Mouse (Mus musculus): ENCODE data around the gene Srd5a1. TPM values are rescaled to one million over a fixed set of nuclear protein-coding genes. Genes with fewer than 3 reads are reported as not detected.

Srd5a1 gene
- polyA plus RNA-seq, 1 experiment, result 7.4 TPM

DNA sequence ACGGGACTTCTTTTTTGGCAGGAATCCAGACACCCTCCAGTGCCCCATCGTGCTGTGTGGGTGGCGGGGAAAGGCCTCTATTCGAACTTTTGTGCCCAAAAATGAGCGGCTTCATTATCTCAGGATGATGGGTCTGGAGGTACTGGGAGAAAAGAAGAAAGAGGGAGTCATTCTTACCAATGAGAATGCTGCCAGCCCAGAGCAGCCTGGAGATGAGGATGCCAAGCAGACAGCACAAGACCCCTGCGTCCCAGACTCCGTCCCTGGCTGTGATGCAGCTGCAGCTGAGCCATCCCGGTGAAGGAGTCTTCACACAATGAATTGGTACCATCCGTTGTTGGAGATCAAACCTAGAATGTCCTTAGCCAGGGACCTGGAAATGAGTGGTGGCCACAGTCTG lies 22.3 kb upstream of the Srd5a1 start:
- no peak for TF ChIP-seq CTCF (IDR thresholded peaks at IDR 0.05; ENCODE audit: low read depth, low read length)
- no peak for TF ChIP-seq EP300 (IDR thresholded peaks at IDR 0.05; ENCODE audit: insufficient read depth, low read depth, low read length)
- TF ChIP-seq POLR2A (IDR thresholded peaks at IDR 0.05; ENCODE audit: insufficient read depth, low read length), result no peak
- H3K9ac ChIP-seq (ENCODE audit: low read depth, poor library complexity, severe bottlenecking), result no peak overlapping the region
- H3K4me3 ChIP-seq (ENCODE audit: low read depth, low read length), result no peak overlapping the region
- no peaks in the 10 kb centered on the region for H3K27me3 ChIP-seq (ENCODE audit: control insufficient read depth, insufficient read depth, low read length, poor library complexity, severe bottlenecking)
- no peaks in the 10 kb centered on the region for H3K4me1 ChIP-seq (ENCODE audit: control insufficient read depth, insufficient read depth, low read length)
- peaks cover 79% of the 10 kb centered on the region for H3K36me3 ChIP-seq (ENCODE audit: control insufficient read depth, insufficient read depth, low read length, poor library complexity, severe bottlenecking)
- H3K27ac ChIP-seq (ENCODE audit: insufficient read depth, low read length), result no peak overlapping the region
- no peaks in the 10 kb centered on the region for H3K9me3 ChIP-seq (replicated peaks; ENCODE audit: control insufficient read depth, insufficient read depth, low read length, poor library complexity, severe bottlenecking)

DNA sequence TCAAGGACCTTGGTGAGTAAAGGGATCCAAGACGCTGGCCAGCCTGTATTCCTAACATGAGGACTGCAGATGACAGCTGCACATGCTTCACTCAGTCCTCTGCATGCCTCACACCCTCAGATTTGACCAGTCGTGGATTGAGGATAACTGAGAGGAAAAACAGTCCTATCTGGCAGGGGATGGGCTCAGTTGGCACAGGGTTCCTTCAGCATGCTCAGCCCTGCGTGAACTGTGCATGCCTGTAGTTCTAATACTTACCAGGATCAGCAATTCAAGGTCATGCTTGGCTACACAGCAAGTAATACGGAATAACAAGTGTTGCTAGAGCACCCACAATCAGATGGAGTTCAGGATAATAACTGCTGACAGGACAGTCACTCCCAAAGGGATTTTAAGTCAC lies 20.4 kb upstream of the Srd5a1 start:
- H3K4me1 ChIP-seq (ENCODE audit: control insufficient read depth, insufficient read depth, low read length), result no peaks in the 10 kb centered on the region
- H3K4me3 ChIP-seq (ENCODE audit: low read depth, low read length), result no peak overlapping the region
- H3K9ac ChIP-seq (ENCODE audit: low read depth, poor library complexity, severe bottlenecking), result no peak overlapping the region
- no peak overlapping the region for H3K27ac ChIP-seq (ENCODE audit: insufficient read depth, low read length)
- peaks cover 83% of the 10 kb centered on the region for H3K36me3 ChIP-seq (ENCODE audit: control insufficient read depth, insufficient read depth, low read length, poor library complexity, severe bottlenecking)
- no peaks in the 10 kb centered on the region for H3K27me3 ChIP-seq (ENCODE audit: control insufficient read depth, insufficient read depth, low read length, poor library complexity, severe bottlenecking)
- no peak for TF ChIP-seq POLR2A (IDR thresholded peaks at IDR 0.05; ENCODE audit: insufficient read depth, low read length)
- no peak for TF ChIP-seq CTCF (IDR thresholded peaks at IDR 0.05; ENCODE audit: low read depth, low read length)
- no peak for TF ChIP-seq EP300 (IDR thresholded peaks at IDR 0.05; ENCODE audit: insufficient read depth, low read depth, low read length)
- H3K9me3 ChIP-seq (replicated peaks; ENCODE audit: control insufficient read depth, insufficient read depth, low read length, poor library complexity, severe bottlenecking), result no peaks in the 10 kb centered on the region

DNA sequence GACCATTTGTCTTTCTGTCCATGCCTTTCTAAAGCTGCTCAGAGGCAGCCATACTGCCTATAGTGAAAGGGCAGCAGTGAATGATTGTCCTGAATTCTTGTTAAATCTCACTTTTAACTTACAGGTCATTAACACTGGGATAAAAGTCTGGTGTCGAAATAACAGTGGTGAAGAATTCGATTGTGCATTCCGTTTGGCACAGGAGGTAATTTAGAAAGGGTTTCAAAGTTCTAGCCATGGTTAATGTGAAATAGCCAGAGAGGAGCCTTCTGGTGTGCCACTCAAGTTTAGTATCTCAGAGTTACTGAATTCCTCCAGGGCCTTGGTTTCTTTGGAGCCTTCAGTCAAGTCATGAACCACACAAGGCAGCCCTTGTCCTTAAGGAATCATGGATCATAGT lies 19.9 kb upstream of the Srd5a1 start:
- no peak for TF ChIP-seq POLR2A (IDR thresholded peaks at IDR 0.05; ENCODE audit: insufficient read depth, low read length)
- no peak for TF ChIP-seq CTCF (IDR thresholded peaks at IDR 0.05; ENCODE audit: low read depth, low read length)
- no peak for TF ChIP-seq EP300 (IDR thresholded peaks at IDR 0.05; ENCODE audit: insufficient read depth, low read depth, low read length)
- no peaks in the 10 kb centered on the region for H3K27me3 ChIP-seq (ENCODE audit: control insufficient read depth, insufficient read depth, low read length, poor library complexity, severe bottlenecking)
- H3K36me3 ChIP-seq (ENCODE audit: control insufficient read depth, insufficient read depth, low read length, poor library complexity, severe bottlenecking), result peaks cover 84% of the 10 kb centered on the region
- no peak overlapping the region for H3K4me3 ChIP-seq (ENCODE audit: low read depth, low read length)
- no peaks in the 10 kb centered on the region for H3K9me3 ChIP-seq (replicated peaks; ENCODE audit: control insufficient read depth, insufficient read depth, low read length, poor library complexity, severe bottlenecking)
- H3K4me1 ChIP-seq (ENCODE audit: control insufficient read depth, insufficient read depth, low read length), result no peaks in the 10 kb centered on the region
- no peak overlapping the region for H3K9ac ChIP-seq (ENCODE audit: low read depth, poor library complexity, severe bottlenecking)
- no peak overlapping the region for H3K27ac ChIP-seq (ENCODE audit: insufficient read depth, low read length)

DNA sequence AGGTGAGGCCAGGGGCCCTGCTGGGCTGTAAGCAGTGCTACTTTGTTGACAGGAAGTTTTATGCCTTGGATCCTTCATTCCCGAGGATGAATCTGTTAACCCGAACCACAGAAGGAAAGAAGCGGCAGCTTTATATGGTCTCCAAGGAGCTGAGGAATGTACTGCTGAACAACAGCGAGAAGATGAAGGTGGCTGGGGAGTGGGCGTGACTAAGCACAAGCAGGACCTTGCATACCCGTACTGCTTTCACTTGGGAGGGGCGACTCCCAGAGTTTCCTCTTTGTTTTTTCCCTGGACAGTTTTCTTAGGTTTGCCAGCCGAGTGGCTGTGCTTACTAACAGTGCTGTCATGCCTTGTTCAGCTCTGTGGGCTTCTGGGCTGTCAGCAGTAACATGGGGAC lies 19.3 kb upstream of the Srd5a1 start:
- Histone ChIP-seq H3K9ac (ENCODE audit: low read depth, poor library complexity, severe bottlenecking) (no peak overlapping the region), H3K4me1 (ENCODE audit: control insufficient read depth, insufficient read depth, low read length) (no peaks in the 10 kb centered on the region), H3K36me3 (ENCODE audit: control insufficient read depth, insufficient read depth, low read length, poor library complexity, severe bottlenecking) (peaks cover 88% of the 10 kb centered on the region), H3K9me3 (replicated peaks; ENCODE audit: control insufficient read depth, insufficient read depth, low read length, poor library complexity, severe bottlenecking) (no peaks in the 10 kb centered on the region), H3K4me3 (ENCODE audit: low read depth, low read length) (no peak overlapping the region), H3K27ac (ENCODE audit: insufficient read depth, low read length) (no peak overlapping the region), H3K27me3 (ENCODE audit: control insufficient read depth, insufficient read depth, low read length, poor library complexity, severe bottlenecking) (no peaks in the 10 kb centered on the region)
- TF ChIP-seq CTCF (IDR thresholded peaks at IDR 0.05; ENCODE audit: low read depth, low read length) (no peak), POLR2A (IDR thresholded peaks at IDR 0.05; ENCODE audit: insufficient read depth, low read length) (no peak), EP300 (IDR thresholded peaks at IDR 0.05; ENCODE audit: insufficient read depth, low read depth, low read length) (no peak)

DNA sequence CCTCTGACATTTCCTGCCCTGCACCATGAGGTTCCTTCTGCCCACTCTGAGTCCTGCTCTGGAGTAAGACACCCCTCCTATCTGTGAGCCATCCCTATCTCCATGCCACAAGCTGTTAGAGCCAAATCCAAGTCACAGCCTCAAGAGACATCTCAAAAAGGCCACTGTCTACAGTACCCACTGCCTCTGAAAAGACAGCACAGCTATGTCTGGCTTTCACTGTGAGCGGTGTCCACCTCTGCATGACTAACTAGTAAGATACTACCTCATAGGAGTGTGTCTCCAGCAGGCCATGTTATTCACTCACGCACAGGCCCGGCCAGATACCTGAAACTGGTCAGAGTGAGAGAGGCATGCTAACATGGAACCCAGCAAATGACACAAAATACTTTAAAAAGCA lies 16.7 kb upstream of the Srd5a1 start:
- TF ChIP-seq EP300 (IDR thresholded peaks at IDR 0.05; ENCODE audit: insufficient read depth, low read depth, low read length) (no peak), CTCF (IDR thresholded peaks at IDR 0.05; ENCODE audit: low read depth, low read length) (no peak), POLR2A (IDR thresholded peaks at IDR 0.05; ENCODE audit: insufficient read depth, low read length) (no peak)
- Histone ChIP-seq H3K27ac (ENCODE audit: insufficient read depth, low read length) (no peak overlapping the region), H3K36me3 (ENCODE audit: control insufficient read depth, insufficient read depth, low read length, poor library complexity, severe bottlenecking) (peaks cover 89% of the 10 kb centered on the region), H3K4me1 (ENCODE audit: control insufficient read depth, insufficient read depth, low read length) (no peaks in the 10 kb centered on the region), H3K27me3 (ENCODE audit: control insufficient read depth, insufficient read depth, low read length, poor library complexity, severe bottlenecking) (no peaks in the 10 kb centered on the region), H3K9me3 (replicated peaks; ENCODE audit: control insufficient read depth, insufficient read depth, low read length, poor library complexity, severe bottlenecking) (no peaks in the 10 kb centered on the region), H3K9ac (ENCODE audit: low read depth, poor library complexity, severe bottlenecking) (no peak overlapping the region), H3K4me3 (ENCODE audit: low read depth, low read length) (no peak overlapping the region)

DNA sequence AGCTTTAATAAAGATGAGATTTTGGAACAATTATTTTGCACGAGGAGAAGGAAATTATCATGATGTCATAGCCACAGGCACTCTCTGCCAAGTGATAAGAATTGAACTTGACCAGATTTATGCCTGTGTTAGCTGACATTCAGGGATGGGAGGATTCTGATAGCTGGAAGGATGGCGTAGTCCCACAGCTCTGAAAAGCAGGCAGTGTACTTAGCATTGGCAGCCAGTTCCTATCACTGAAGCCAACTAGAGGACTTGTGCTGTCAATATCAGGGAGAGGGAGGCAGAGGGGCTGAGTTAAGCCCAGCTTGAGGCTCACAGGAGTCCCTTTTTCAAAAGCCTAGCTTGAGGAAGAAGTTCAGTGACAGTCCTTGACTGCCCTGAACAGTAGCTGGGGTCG lies 13.3 kb upstream of the Srd5a1 start:
- H3K27ac ChIP-seq (ENCODE audit: insufficient read depth, low read length), result no peak overlapping the region
- H3K9ac ChIP-seq (ENCODE audit: low read depth, poor library complexity, severe bottlenecking), result no peak overlapping the region
- no peaks in the 10 kb centered on the region for H3K27me3 ChIP-seq (ENCODE audit: control insufficient read depth, insufficient read depth, low read length, poor library complexity, severe bottlenecking)
- peaks cover 82% of the 10 kb centered on the region for H3K36me3 ChIP-seq (ENCODE audit: control insufficient read depth, insufficient read depth, low read length, poor library complexity, severe bottlenecking)
- H3K9me3 ChIP-seq (replicated peaks; ENCODE audit: control insufficient read depth, insufficient read depth, low read length, poor library complexity, severe bottlenecking), result no peaks in the 10 kb centered on the region
- TF ChIP-seq CTCF (IDR thresholded peaks at IDR 0.05; ENCODE audit: low read depth, low read length) (no peak), EP300 (IDR thresholded peaks at IDR 0.05; ENCODE audit: insufficient read depth, low read depth, low read length) (no peak), POLR2A (IDR thresholded peaks at IDR 0.05; ENCODE audit: insufficient read depth, low read length) (no peak)
- no peak overlapping the region for H3K4me3 ChIP-seq (ENCODE audit: low read depth, low read length)
- H3K4me1 ChIP-seq (ENCODE audit: control insufficient read depth, insufficient read depth, low read length), result no peaks in the 10 kb centered on the region

Data from ES-Bruce4 (cell line).